Mouse (Mus musculus): ENCODE results near the gene Kitl.

Kitl gene

DNA sequence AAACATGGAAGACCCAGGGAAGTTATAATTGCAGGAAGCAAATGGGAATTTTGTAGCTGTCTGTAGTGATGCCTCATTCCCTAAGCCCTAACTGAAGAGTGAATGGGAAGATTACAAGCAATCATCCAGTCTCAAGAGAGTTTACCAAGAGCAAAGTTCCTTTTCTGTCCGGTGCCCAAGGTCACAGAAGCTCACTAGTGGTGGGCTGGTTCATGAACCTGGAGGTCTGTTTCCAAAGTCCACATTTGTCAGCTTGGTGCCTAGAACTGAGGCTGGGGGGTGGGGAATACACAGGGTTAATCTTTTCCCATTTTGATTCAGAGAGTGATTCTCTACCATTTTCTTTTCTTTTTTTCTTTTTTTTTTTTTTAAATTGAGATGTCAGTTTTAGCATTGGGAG, 11.3 kb downstream of the Kitl start:
- DNase-seq (ENCODE audit: low spot score in 2 of 2) = no peak

DNA sequence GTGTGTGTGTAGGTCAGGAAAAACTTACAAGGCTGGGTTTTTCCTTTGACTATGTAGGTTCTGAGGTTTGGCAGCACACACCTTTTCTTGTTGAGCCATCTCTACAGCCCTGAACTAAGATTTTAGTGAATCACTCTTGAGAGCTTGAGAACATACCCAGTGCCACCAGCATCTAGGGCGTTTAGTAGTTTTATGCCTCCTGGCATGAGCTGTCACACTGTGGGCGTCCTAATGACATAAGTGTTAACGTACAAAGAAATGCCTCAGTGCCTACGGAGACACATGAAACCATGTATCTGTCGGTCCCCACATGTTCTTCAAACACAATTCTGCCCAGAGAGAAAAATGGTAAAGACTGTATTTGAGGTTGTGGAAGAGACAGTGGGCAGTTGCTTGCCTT, 15.0 kb downstream of the Kitl start:
- DNase-seq (ENCODE audit: low spot score in 2 of 2) = no peak

DNA sequence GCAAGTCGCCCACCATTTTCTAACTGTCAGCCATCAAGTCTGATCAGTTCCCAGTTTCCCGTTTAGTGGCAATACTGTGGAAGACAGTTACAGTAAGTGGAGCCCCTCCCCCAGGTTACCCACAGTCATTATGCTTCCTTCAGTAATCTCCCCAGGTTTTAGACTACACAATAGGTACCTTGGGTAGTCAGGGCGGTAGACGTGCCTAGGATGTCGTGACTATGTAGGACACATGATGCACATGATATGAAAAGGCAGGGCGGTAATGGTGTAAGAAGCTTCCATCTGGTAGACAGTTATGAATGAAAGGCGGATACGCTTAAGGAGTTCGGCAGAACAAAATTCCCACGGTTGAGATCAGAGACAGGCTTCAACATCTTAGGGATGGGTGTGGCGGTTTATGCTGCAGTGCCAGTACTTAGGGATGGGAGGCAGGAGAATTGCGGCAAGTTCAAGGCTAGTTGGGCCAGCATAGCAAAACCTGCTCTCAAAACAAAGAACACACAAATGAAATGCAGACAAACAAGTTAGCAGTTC, 15.6 kb downstream of the Kitl start:
- DNase-seq (ENCODE audit: low spot score in 2 of 2) = no peak

DNA sequence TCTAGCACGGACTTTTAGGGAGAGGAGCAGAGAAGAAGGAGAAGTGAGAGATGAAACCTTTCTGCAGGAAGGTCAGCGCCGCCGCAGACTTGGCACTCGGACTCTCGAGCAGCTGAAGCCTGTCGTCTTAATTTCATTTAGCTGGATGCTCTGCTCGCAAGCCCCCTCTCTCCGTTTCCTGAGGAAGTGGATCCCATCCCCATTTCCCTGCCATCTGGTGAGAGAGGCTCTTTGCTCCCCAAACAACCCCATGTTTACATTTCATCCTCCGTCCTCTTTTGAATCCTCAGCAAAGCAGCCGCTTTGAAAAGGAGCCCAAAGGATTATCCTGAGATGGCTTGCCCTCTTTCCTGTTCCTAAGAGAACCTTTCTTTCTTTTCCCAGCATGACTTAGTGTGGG, 16.2 kb downstream of the Kitl start:
- DNase-seq (ENCODE audit: low spot score in 2 of 2) = no peak

DNA sequence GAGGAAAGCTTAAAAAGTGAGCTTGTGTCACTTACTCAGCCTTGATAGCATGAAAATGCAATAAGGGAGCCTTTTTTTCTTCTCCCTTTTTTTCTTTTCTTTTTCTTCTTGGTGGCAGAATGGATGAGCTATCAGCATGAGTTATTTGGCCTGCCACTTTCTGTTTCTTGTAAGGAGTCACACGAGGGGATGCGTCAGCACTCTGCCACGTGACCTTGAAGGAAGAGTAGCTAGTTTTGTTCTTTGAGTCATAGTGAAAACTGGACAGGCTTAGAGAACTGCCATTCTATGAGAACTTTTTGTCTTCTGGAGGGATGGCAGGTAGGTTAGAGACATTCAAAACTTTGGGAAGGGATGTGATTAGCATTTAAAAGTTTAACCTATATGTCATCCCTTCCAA, 17.1 kb downstream of the Kitl start:
- no peak for DNase-seq (ENCODE audit: low spot score in 2 of 2)

DNA sequence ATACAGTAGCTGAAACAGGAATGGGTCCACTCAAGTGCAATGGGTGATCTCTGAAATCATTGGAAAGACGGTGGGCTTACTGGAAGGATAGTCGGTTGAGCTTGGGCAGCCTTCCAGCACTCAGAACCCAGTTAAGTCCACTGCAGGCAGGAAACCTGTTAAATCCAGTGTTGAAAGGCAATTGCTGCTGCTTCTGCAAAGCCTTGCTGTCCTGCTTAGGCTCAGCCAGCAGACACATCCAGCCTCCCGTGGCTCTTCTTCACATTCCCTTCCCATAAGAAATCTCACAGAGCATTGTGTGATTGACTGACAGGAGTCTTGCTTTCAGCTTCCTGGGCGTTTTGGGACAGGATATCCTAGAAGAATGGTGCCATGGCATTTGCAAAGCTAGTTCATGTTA, 20.6 kb downstream of the Kitl start:
- DNase-seq (ENCODE audit: low spot score in 2 of 2) = no peak

DNA sequence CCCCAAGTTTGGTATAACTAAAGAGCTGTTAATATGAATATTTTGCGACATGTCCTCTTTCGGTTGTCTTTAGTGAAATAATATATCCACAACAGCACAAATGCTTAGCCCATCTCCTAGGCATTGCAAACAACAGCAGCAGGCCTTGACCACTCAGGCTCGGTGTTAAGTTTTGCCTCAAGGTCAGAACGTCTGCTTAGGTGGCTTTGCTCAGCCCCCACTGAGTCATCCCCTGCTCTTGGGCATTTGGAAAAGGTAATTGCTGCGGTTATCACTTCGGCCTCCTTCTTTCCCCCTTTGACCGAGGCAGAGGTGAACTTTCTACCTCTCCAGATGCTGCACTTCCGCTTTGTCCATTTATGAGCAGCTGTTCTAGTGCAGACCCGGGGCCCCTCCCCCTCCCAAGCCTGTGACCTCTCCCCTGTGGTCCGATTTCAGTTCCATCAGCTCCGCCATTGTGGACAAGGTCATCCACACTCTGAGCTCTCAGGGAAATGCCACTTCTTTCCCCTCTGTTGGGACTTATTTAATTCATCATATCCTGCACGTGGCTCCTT, 23.0 kb downstream of the Kitl start:
- no peak for DNase-seq (ENCODE audit: low spot score in 2 of 2)

DNA sequence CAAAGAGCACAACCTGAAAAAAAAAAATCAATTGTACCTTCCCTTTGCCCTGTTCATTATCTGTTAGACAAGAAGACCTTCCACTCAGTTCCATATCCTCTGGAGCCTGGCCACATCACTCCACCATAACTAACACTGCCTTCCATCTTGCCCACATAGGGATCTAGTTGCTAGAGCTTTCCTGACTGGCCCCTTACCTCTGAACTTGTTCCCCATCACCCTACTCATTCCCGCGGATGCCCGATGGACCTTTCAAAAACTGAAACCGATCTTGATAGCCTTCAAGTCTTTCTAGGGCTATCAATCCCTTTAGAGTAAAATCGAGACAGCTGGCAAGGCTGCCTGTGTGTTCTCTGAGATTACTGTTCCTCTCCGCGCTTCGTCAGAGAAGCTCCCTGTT, 23.6 kb downstream of the Kitl start:
- no peak for DNase-seq (ENCODE audit: low spot score in 2 of 2)

DNA sequence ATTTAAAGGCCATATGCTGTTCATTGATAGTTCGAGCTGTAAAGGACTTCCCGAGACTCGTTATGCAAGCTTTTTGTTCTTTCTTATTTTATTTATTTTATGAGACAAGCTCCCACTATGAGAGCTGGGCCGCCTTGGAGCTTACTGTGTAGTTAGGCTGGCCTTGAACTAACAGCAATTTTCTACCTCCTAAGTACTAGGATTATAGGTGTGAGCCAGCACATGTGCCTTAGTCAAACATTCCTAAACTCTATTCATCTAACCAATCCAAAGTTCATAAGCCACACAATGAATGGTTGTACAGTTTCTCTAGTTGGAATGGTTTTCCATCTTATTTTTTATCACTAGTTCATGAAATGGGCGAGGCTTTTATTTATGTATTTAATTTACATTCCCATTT, 28.3 kb downstream of the Kitl start:
- no peak for DNase-seq (ENCODE audit: low spot score in 2 of 2)

DNA sequence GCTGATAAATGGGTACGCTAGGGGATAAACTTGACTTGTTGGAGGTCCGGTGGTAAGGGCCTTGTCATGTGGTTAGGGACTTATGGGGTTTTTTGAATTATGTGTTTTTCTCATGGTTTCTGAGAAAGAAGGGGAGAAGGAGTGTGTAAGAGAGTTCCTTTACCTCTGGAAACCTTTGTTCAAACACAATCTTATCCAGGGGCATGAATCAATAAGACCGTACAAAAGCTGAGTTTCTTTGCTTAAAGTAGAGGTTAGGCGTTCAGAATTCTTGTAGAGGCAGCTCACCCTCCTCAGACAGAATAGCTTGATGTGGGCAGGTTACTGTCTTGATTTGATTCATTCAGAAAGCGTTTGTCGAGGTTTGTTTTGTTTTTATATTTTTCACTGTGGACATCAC, 28.7 kb downstream of the Kitl start:
- DNase-seq (ENCODE audit: low spot score in 2 of 2) = no peak

DNA sequence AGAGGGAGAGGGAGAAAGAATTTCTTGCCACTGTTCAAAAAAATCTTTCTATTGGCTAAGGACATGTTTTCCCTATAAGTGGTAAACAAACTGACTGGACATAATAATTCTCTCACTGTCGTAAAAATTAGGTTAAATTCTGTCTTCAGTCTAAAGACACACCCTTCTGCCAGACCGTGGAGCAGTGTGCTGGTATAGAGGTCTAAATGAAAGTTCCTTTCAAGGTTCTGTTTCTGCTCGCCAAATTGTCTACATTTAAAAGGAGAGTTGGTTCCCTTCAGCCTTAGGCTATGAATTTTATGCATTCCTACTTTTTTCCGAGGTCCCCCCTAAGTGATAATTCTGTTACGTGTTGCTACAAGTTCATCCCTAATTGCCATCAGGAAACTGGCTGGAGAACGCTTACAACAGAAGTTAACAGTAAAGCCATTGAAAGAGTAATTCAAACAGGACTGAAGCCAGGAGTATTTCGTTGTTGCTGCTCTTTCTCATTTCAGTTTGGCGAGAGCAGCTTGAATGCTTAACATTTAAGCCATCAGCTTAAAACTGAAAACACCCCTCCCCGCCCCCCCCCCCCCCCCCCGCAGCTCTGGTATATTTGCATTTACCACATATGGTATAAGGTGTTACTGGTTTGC, 35.8 kb downstream of the Kitl start:
- DNase-seq (ENCODE audit: low spot score in 2 of 2) = no peak

DNA sequence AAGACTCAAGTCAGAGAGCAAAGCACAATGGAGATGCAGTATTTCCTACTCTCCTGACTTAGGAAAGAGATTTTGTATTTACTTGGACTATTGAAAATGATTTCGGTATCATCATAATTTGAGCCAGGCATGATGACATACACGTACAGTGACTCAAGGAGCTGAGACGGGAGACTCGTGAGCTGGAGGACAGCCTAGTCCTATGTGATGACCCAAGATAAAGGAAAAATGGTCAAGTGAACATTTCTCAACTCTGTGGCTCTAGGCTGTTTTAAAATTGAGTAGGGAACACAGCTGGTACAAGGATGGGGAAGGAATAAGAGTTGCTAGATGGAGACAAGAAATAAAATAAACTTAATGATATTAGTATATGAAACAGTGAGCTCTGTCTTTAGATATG, 37.0 kb downstream of the Kitl start:
- DNase-seq (ENCODE audit: low spot score in 2 of 2) = no peak

DNA sequence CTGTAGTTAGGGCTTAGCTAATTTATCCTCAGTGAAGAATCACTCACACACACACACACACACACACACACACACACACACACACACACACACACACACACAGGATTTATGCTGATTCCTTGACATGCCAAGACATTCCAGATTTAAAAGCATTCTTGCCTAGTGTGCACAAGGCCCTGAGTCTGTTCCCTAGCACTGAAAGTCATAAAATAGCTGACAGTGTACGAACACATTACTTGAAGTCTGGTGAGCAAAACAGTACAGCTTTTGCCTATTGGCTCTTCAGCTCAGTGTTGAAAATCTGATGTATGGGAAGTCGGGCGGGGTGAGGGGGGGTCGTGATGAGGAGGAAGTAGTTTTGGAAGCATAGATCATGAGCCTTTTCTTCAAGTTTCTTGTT, 37.5 kb downstream of the Kitl start:
- DNase-seq (ENCODE audit: low spot score in 2 of 2) = no peak

DNA sequence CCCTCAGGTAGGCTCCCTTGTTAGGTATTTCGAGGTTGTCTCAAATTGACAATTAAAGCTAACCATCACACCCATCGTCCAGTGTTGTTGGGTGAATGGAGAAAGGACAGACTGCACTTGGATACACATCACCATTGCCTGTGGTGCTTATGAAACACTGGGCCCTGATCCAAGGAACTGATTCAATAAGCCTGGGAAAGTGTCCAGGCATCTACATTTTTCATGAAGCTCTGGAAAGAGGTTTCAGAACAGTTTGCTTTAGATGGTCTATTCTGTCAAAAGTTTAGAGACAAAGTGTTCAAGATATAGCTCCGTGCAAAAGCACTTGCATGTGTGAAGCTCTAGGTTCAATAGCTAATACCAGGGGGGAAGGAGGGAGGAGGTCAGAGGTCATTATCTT, 38.6 kb downstream of the Kitl start:
- DNase-seq (ENCODE audit: low spot score in 2 of 2) = no peak

DNA sequence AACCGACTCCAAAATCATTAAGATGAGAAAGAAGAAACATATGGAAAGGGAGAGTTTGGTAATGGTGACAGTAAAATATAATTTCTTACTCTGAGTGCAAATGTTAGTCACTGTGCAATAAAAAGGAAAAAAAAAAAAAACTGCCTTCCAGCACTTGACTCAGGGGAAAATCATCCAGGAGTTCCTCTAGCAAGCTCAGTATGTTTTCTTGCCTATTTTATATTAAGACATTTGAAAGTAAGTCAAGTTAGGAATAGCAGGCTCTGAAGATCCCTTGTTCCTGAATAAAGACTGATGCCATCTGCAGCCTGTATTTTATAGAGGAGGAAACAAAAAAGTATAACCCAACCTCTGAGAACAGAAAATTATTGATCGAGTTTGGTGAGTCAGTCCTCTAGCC, 39.7 kb downstream of the Kitl start:
- DNase-seq (ENCODE audit: low spot score in 2 of 2) = no peak

DNA sequence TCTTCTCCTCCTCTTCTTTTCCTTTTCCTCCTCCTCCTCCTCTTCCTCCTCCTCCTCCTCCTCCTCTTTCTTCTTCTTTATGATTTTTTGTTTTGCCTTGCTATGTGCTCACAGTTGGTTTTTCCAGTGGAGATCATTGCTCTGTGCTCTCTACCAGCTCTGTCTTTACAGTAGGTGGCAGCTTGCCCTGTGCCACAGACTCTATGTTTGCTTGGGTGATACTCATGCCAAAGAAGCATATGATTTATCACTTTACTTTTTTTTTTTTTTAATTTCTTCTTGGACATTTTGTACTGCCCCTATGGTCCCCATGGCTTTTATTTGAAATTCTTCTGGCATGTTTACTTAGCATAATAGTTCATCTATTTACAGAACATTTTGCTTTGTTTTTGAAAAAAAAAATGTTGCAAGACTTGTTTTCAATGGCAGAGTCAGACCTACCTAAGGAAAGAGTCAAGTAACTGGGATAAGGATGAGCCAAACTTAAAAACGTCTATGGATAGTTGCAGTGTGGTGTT, 41.7 kb downstream of the Kitl start:
- no peak for DNase-seq (ENCODE audit: low spot score in 2 of 2)

DNA sequence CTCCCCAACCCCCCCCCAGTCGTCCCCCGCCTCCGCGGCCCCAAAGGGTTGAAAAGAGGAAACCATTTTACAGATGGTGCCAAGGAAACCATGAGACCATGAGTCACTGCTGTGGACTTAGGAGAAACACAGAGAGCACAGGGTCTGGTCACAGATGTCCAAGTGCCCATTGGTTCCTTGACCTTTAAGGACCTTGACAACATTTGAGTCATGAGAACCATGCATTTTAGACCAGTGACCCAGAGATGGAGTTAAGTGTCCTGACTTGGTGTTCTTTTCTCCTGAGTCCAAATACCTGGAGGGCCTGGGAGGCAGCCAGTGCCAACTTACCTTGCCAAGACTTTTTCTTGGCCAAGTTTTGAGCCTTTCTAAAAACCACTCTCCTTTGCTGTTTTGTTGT, 43.9 kb downstream of the Kitl start:
- DNase-seq (ENCODE audit: low spot score in 2 of 2) = no peak

DNA sequence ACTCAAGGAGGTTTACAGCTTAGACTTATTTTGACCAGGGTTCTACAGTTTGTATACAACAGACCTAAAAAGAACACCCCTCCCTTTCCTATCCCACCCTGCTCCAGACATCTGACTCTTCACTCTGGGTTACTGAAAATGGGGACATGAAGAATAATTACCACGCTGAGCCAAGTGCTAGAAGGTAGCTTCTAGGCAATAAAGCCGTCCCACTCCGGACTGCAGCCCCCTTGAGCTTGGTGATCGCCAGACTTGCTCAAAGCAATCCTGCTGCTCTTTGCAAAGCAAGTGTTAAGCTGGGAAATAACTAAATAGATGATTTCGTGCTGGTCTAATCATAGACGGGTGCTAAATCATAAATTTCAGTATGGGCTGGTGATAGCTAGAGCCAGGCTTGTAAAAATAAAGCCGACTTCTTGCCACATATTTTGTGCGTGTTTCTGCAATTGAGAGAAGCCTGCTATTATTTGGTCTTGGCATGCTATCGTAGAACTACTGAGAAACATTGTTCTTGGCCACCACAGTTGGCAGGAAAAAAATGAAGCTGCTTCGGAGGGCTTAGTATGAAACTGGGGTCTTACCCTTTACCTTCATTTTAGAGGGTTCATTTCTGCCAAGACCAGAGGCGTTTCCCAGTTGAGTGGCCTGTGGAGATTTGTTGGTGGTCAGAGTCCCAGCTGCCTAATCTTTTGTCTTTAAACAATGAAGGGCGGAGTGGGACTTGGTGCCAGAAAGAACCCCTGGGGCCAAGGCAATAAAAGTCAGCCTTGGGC, 50.3 kb downstream of the Kitl start:
- DNase-seq (ENCODE audit: low spot score in 2 of 2) = no peak

DNA sequence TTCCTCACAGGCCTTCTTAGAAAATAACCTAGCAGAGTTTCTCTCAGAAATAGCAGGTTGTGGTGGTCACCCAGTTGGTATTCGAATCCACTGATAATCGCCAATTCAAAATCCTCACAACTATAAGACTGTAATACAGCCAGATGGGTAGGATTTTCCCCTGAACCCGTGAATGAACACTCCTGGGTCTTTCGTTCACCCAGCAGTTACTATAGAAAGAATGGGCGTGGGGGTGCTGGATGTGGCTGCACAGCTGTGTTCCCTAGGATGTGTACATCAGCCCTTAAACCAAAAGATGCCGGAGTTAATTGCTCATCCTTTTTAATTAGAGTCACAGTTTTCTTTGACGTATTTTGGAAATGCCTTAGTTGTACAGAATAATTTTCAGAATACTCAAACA, 50.9 kb downstream of the Kitl start:
- DNase-seq (ENCODE audit: low spot score in 2 of 2) = no peak

DNA sequence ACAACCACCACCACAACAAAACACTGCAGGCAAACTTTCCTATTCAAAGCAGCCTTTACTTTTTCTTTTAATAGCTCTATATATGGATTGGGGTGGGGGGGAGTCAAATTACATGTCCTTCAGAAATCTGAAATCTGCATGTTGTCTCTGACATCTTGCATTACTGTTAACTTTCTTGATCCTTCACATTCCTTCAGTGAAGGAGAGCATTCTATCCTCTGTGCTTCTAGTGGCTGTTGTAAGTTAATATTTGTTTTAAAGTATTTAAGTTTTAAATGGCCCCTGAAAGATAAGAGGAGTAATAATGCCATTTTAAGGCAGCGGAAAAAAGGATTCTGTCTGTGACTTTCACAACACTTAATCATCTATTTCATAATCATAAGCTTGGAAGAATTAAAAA, 57.2 kb downstream of the Kitl start:
- DNase-seq (ENCODE audit: low spot score in 2 of 2) = no peak

DNA sequence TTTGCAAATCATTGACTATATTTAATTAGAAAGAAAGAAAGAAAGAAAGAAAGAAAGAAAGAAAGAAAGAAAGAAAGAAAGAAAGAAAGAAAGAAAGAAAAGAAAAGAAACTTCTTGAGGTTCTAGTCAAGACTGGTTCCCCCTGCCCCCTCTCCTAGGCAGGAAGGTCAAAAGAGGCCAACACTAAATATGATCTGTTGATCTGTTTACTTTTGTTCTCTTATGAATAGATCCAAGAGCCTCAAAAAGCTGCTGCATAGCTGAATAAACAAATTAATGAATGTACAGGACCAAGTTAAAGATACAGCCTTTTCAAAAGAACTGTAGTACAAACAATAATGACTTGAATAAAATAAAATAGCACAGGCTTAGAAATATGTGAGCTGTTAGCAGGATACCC, 57.7 kb downstream of the Kitl start:
- no peak for DNase-seq (ENCODE audit: low spot score in 2 of 2)

DNA sequence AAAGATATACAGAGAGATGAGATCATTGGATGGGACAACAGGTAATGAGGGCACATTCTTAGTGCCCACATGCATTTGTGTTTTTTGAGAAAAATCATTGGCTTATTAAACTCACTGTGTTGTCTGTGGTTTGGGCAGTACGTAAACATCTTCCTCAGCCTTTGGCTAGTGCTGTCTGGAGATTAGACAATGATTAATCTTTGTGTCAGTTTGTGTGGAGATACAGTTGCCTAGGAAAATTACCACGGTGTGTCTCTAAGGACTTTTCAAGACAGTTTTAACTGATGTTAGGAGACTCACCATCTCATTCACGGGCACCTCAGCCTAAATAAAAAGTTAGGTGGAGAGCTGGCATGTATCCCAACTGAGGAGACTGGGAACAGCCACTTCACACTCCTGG, 85.7 kb downstream of the Kitl start:
- no peak for DNase-seq (ENCODE audit: low spot score in 2 of 2)

DNA sequence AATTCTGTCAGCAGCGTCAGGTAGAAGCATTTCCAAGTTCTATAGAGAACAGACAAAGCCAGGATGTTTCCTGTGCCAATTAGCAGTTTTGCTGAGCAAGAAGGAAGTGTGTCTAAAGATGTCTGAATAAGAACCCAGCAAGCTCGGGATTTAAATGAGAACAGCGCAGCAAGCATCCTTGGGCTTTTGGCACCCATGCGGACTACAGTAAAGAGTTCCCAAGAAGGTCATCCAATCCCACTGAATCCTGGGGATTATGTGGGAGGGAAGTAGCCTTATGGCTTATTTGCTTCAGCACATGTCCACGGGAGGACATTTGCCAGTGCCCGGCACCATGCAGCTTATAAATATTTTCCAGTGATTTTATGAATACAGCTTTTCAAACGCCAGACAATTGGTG, 95.8 kb downstream of the Kitl start:
- no peak for DNase-seq (ENCODE audit: low spot score in 2 of 2)

Data from spleen, postnatal 36 days (tissue).